Mouse (Mus musculus): ENCODE data around the gene Slc9a8. TPM values are rescaled to one million over a fixed set of nuclear protein-coding genes. Genes with fewer than 3 reads are reported as not detected.
A peak's percentile ranks its signal among the peaks of the same experiment; 100 is the strongest.

The Slc9a8 gene
- polyA plus RNA-seq, 1 experiment from 2014 or later = 20.7 TPM

GRCm38 (mm10) chr2:167405101-167405880 lies 16.2 kb upstream of the Slc9a8 start:
- no peak for ATAC-seq (ENCODE audit: low FRiP score, low TSS enrichment)
- no peaks in the 10 kb centered on the region for H3K36me3 ChIP-seq (ENCODE audit: insufficient read depth, low read length)
- no peak overlapping the region for H3K27ac ChIP-seq (ENCODE audit: low read length)
- no peaks in the 10 kb centered on the region for H3K9me3 ChIP-seq (ENCODE audit: low read length)
- H3K4me2 ChIP-seq (replicated peaks; ENCODE audit: low read depth, low read length) = no peak overlapping the region
- no peaks in the 10 kb centered on the region for H3K27me3 ChIP-seq (ENCODE audit: insufficient read depth, low read length)
- H3K4me3 ChIP-seq (ENCODE audit: low read length) = no peak overlapping the region
- 76% methylated on average over 20 of the region's 20 CpGs for WGBS
- 0 out of 2 replicates have a peak, but pooled peaks cover 3% of the 10 kb centered on the region for H3K4me1 ChIP-seq (ENCODE audit: insufficient read depth, low read length)
- no peak overlapping the region for H3K9ac ChIP-seq (replicated peaks; ENCODE audit: low read length)

- Histone ChIP-seq H3K9ac (replicated peaks; ENCODE audit: low read length) (no peak overlapping the region), H3K9me3 (ENCODE audit: low read length) (no peaks in the 10 kb centered on the region), H3K27me3 (ENCODE audit: insufficient read depth, low read length) (no peaks in the 10 kb centered on the region), H3K27ac (ENCODE audit: low read length) (no peak overlapping the region), H3K4me1 (ENCODE audit: insufficient read depth, low read length) (no peaks in the 10 kb centered on the region), H3K36me3 (ENCODE audit: insufficient read depth, low read length) (no peaks in the 10 kb centered on the region), H3K4me3 (ENCODE audit: low read length) (no peak overlapping the region), H3K4me2 (replicated peaks; ENCODE audit: low read depth, low read length) (no peak overlapping the region)
- ATAC-seq (ENCODE audit: low FRiP score, low TSS enrichment) = no peak
- 88% methylated on average over 16 of the region's 16 CpGs for WGBS
These were observed 14.1 kb upstream of the Slc9a8 start for GRCm38 (mm10) chr2:167407296-167407929.

DNA sequence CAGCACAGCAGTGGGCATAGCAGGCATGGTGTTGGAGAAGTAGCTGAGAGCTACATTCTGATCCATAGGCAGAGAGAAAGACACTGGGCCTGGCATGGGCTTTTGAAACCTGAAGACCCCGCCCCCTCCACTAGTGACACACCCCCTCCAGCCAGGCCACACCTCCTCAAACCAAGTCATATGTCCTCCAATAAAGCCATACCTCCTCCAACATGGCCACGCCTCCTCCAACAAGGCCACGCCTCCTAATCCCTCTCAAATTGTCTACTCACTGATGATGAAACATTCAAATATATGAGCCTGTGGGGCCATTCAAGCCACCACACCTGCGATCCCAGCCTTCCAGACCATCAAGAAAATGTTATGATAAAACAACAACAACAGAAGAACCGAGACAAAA lies 7.1 kb upstream of the Slc9a8 start:
- Histone ChIP-seq H3K4me2 (replicated peaks; ENCODE audit: low read depth, low read length) (no peak overlapping the region), H3K9me3 (ENCODE audit: low read length) (0 out of 2 replicates have a peak, but pooled peaks cover 2% of the 10 kb centered on the region), H3K9ac (replicated peaks; ENCODE audit: low read length) (no peak overlapping the region), H3K27ac (ENCODE audit: low read length) (no peak overlapping the region), H3K4me1 (ENCODE audit: insufficient read depth, low read length) (no peaks in the 10 kb centered on the region), H3K36me3 (ENCODE audit: insufficient read depth, low read length) (no peaks in the 10 kb centered on the region), H3K27me3 (ENCODE audit: insufficient read depth, low read length) (no peaks in the 10 kb centered on the region), H3K4me3 (ENCODE audit: low read length) (no peak overlapping the region)
- ATAC-seq (ENCODE audit: low FRiP score, low TSS enrichment) = no peak
- 90% methylated on average over 5 of the region's 5 CpGs for WGBS

GRCm38 (mm10) chr2:167415970-167416563 lies 5.4 kb upstream of the Slc9a8 start:
- Histone ChIP-seq H3K9me3 (ENCODE audit: low read length) (0 out of 2 replicates have a peak, but pooled peaks cover 2% of the 10 kb centered on the region), H3K27me3 (ENCODE audit: insufficient read depth, low read length) (no peaks in the 10 kb centered on the region), H3K36me3 (ENCODE audit: insufficient read depth, low read length) (no peaks in the 10 kb centered on the region), H3K4me3 (ENCODE audit: low read length) (no peak overlapping the region), H3K4me2 (replicated peaks; ENCODE audit: low read depth, low read length) (no peak overlapping the region), H3K27ac (ENCODE audit: low read length) (no peak overlapping the region), H3K9ac (replicated peaks; ENCODE audit: low read length) (no peak overlapping the region), H3K4me1 (ENCODE audit: insufficient read depth, low read length) (peaks cover 7% of the 10 kb centered on the region)
- 69% methylated on average over 9 of the region's 9 CpGs for WGBS
- ATAC-seq (ENCODE audit: low FRiP score, low TSS enrichment) = no peak

DNA sequence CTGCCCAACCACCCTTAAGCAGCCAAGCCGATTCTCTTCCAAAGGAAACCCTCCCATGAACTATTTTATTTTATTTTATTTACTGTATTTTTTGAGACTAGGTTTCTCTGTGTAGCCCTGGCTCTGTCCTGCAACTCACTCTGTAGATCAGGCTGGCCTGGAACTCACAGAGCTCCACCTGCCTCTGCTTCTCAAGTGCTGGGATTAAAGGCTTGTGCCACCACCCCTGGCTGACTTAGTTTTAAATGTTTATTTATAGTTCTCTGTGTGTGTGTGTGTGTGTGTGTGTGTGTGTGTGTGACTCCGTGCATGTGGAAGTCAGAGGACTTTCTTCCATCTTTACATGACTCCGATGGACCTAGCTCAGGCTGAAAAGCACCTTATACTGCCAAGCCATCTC lies 4.5 kb upstream of the Slc9a8 start:
- no peak for ATAC-seq (ENCODE audit: low FRiP score, low TSS enrichment)
- 75% methylated on average over 3 of the region's 3 CpGs for WGBS
- H3K9me3 ChIP-seq (ENCODE audit: low read length) = 0 out of 2 replicates have a peak, but pooled peaks cover 2% of the 10 kb centered on the region
- no peak overlapping the region for H3K4me3 ChIP-seq (ENCODE audit: low read length)
- H3K4me1 ChIP-seq (ENCODE audit: insufficient read depth, low read length) = peaks cover 8% of the 10 kb centered on the region
- H3K27ac ChIP-seq (ENCODE audit: low read length) = no peak overlapping the region
- H3K27me3 ChIP-seq (ENCODE audit: insufficient read depth, low read length) = no peaks in the 10 kb centered on the region
- H3K9ac ChIP-seq (replicated peaks; ENCODE audit: low read length) = no peak overlapping the region
- no peaks in the 10 kb centered on the region for H3K36me3 ChIP-seq (ENCODE audit: insufficient read depth, low read length)
- H3K4me2 ChIP-seq (replicated peaks; ENCODE audit: low read depth, low read length) = no peak overlapping the region

GRCm38 (mm10) chr2:167417694-167418093 lies 3.8 kb upstream of the Slc9a8 start:
- no peak for ATAC-seq (ENCODE audit: low FRiP score, low TSS enrichment)
- H3K4me3 ChIP-seq (ENCODE audit: low read length) = no peak overlapping the region
- H3K36me3 ChIP-seq (ENCODE audit: insufficient read depth, low read length) = no peaks in the 10 kb centered on the region
- WGBS = 33% methylated on average over 4 of the region's 4 CpGs
- peaks cover 15% of the 10 kb centered on the region for H3K4me1 ChIP-seq (ENCODE audit: insufficient read depth, low read length)
- H3K9ac ChIP-seq (replicated peaks; ENCODE audit: low read length) = no peak overlapping the region
- H3K4me2 ChIP-seq (replicated peaks; ENCODE audit: low read depth, low read length) = no peak overlapping the region
- no peaks in the 10 kb centered on the region for H3K27me3 ChIP-seq (ENCODE audit: insufficient read depth, low read length)
- H3K27ac ChIP-seq (ENCODE audit: low read length) = no peak overlapping the region
- 0 out of 2 replicates have a peak, but pooled peaks cover 2% of the 10 kb centered on the region for H3K9me3 ChIP-seq (ENCODE audit: low read length)

- Histone ChIP-seq H3K36me3 (ENCODE audit: insufficient read depth, low read length) (peaks cover under 1% of the 10 kb centered on the region; the same call in 1 of the 2 replicates), H3K4me2 (replicated peaks; ENCODE audit: low read depth, low read length) (no peak overlapping the region), H3K4me3 (ENCODE audit: low read length) (no peak overlapping the region), H3K27me3 (ENCODE audit: insufficient read depth, low read length) (no peaks in the 10 kb centered on the region), H3K4me1 (ENCODE audit: insufficient read depth, low read length) (peaks cover 18% of the 10 kb centered on the region), H3K9ac (replicated peaks; ENCODE audit: low read length) (no peak overlapping the region), H3K27ac (ENCODE audit: low read length) (no peak overlapping the region), H3K9me3 (ENCODE audit: low read length) (0 out of 2 replicates have a peak, but pooled peaks cover 2% of the 10 kb centered on the region)
- WGBS = 54% methylated on average over 1 of the region's 1 CpGs
- ATAC-seq (ENCODE audit: low FRiP score, low TSS enrichment) = no peak
These were observed 2.3 kb upstream of the Slc9a8 start for GRCm38 (mm10) chr2:167419204-167419603.

DNA sequence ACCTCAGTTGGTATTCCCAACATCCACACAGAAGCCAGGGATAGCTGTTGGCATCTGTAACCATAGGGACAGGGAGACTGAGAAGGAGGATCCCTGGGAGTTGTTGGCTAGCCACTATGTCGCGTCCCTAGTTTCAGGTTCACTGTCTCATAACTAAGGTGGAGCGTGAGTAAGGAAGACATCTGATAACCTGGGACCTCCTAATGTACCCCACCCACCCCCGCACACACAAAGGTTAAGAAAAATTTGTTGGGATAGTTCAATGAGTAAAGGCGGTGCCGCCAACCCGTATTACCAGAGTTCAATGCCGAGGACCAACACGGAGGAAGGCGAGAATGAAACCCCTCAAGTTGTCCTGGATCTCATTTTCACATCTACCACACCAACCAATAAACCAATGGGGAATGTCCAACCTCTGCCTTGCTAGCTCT lies 686 bp upstream of the Slc9a8 start:
- Histone ChIP-seq H3K4me3 (ENCODE audit: low read length) (peak overlapping the region; percentile 87), H3K27ac (ENCODE audit: low read length) (peak overlapping the region; percentile 98), H3K36me3 (ENCODE audit: insufficient read depth, low read length) (peaks cover 14% of the 10 kb centered on the region), H3K27me3 (ENCODE audit: insufficient read depth, low read length) (no peaks in the 10 kb centered on the region), H3K9ac (replicated peaks; ENCODE audit: low read length) (peak overlapping the region; percentile 98), H3K4me2 (replicated peaks; ENCODE audit: low read depth, low read length) (peak overlapping the region; percentile 91), H3K9me3 (ENCODE audit: low read length) (0 out of 2 replicates have a peak, but pooled peaks cover 2% of the 10 kb centered on the region), H3K4me1 (ENCODE audit: insufficient read depth, low read length) (peaks cover 18% of the 10 kb centered on the region)
- ATAC-seq (ENCODE audit: low FRiP score, low TSS enrichment) = peak; percentile 8; the same call in 1 of the 2 replicates
- WGBS = 9% methylated on average over 10 of the region's 10 CpGs

DNA sequence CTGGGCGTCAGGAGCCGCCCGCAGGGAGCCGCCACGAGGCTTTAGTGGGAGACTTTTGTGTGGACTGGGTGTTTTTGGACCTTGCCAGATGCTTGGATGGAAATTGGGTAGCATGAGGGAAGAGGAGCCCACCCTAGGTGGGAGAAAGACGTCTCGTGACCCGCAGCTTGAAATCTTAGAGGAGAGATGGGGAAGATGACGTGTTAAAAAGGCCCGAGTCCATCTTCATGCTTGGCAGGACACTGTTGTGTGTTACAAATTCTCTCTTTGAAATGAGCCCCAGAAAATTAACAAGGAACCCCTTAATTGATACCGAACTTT lies 598 bp downstream of the Slc9a8 start:
- peaks cover 18% of the 10 kb centered on the region for H3K4me1 ChIP-seq (ENCODE audit: insufficient read depth, low read length)
- peak overlapping the region; percentile 87 for H3K4me3 ChIP-seq (ENCODE audit: low read length)
- WGBS = 8% methylated on average over 11 of the region's 11 CpGs
- H3K9me3 ChIP-seq (ENCODE audit: low read length) = 0 out of 2 replicates have a peak, but pooled peaks cover 2% of the 10 kb centered on the region
- peaks cover 25% of the 10 kb centered on the region for H3K36me3 ChIP-seq (ENCODE audit: insufficient read depth, low read length)
- H3K27me3 ChIP-seq (ENCODE audit: insufficient read depth, low read length) = no peaks in the 10 kb centered on the region
- peak overlapping the region; percentile 98 for H3K9ac ChIP-seq (replicated peaks; ENCODE audit: low read length)
- H3K27ac ChIP-seq (ENCODE audit: low read length) = peak overlapping the region; percentile 98
- no peak for ATAC-seq (ENCODE audit: low FRiP score, low TSS enrichment)
- peak overlapping the region; percentile 91 for H3K4me2 ChIP-seq (replicated peaks; ENCODE audit: low read depth, low read length)
